Mouse (Mus musculus) intestine, postnatal 0 days (tissue): ENCODE measurements at regions not wholly inside any gene's neighbourhood (a gene's known extent, or its start where the extent isn't known, plus 50 kb on each side); places are given as distances from the start of the nearest gene placed in this dataset.

Experiments
- ATAC-seq: fragments of 200-750 bp; cut with Nextera tagmentation; 2 replicates; pipeline ENCODE4 v1.8.0; 2017; ENCODE audit warnings: mild to moderate bottlenecking, moderate TSS enrichment, moderate library complexity
- H3K27ac ChIP-seq: fragments of 300-500 bp; sonication (generic); 2 replicates; pipeline ENCODE4 v1.5.1; 2014; ENCODE audit warnings: mild to moderate bottlenecking, low read depth, low read length, moderate library complexity
- H3K27me3 ChIP-seq: fragments of 300-500 bp; sonication (generic); replicated peaks from 2 replicates; pipeline ENCODE4 v1.6.1; 2014; ENCODE audit warnings: low read length, mixed read lengths; ENCODE audit not compliant: control insufficient read depth, insufficient read depth
- H3K36me3 ChIP-seq: fragments of 300-500 bp; sonication (generic); 2 replicates; pipeline ENCODE4 v1.6.1; 2014; ENCODE audit warnings: mild to moderate bottlenecking, moderate library complexity; ENCODE audit not compliant: control insufficient read depth, insufficient read depth
- H3K4me1 ChIP-seq: fragments of 300-500 bp; sonication (generic); replicated peaks from 2 replicates; pipeline ENCODE4 v1.6.1; 2014; ENCODE audit warnings: antibody characterized with exemption, low read length, mixed read lengths; ENCODE audit not compliant: control insufficient read depth, insufficient read depth
- H3K4me2 ChIP-seq: fragments of 300-500 bp; sonication (generic); replicated peaks from 2 replicates; pipeline ENCODE4 v1.6.1; 2014; ENCODE audit warnings: low read depth, mild to moderate bottlenecking, moderate library complexity
- H3K4me3 ChIP-seq: fragments of 300-500 bp; sonication (generic); 2 replicates; pipeline ENCODE4 v1.5.1; 2014; ENCODE audit warnings: low read depth, low read length
- H3K9ac ChIP-seq: fragments of 300-500 bp; sonication (generic); 2 replicates; pipeline ENCODE4 v1.6.1; 2014; ENCODE audit warnings: mild to moderate bottlenecking, low read depth, low read length
- H3K9me3 ChIP-seq: fragments of 300-500 bp; sonication (generic); 2 replicates; pipeline ENCODE4 v1.6.1; 2016; ENCODE audit warnings: mixed run types; ENCODE audit not compliant: control insufficient read depth
- CTCF ChIP-seq: sonication (generic); IDR thresholded peaks from 2 replicates; pipeline ENCODE4 v1.5.1; 2016; ENCODE audit warnings: low read depth, mild to moderate bottlenecking, control low read depth, antibody characterized with exemption, moderate library complexity
- WGBS: fragments of 180-500 bp; shearing (Covaris S2); extraction: QIAGEN DNeasy Blood & Tissue Kit; methylation state at CpG from one replicate; pipeline ENCODE4 v1.1.7; 2014; 5-methylcytosine and 5-hydroxymethylcytosine counted together

DNA sequence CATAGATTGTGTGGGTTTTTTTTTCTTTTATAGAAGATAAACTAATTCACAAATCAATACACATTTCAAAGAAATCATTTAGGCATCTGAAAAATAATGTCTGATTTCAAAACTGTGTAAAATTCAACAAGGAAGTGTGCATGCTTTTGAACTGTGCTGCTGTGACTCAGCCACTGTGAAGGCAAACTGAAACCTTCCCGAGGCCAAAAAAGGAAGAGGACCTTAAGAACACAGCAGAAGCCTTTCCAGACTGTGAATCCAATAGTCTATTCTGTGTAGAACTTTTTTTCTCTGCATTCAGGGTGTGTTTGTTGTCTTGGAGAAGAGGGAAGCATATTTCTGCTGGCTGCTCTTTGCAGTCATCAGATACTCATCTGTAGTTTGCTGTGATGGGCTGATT lies 347.7 kb downstream of the Cdk5rap2 start:
- ATAC-seq: no peak
- TF ChIP-seq CTCF: no peak
- Histone ChIP-seq H3K9ac (no peak overlapping the region), H3K36me3 (no peaks in the 10 kb centered on the region), H3K27ac (no peak overlapping the region), H3K4me1 (no peaks in the 10 kb centered on the region), H3K4me3 (no peak overlapping the region), H3K4me2 (no peak overlapping the region), H3K27me3 (no peaks in the 10 kb centered on the region), H3K9me3 (no peaks in the 10 kb centered on the region)
- WGBS: 58% methylated on average over 1 of the region's 1 CpGs

DNA sequence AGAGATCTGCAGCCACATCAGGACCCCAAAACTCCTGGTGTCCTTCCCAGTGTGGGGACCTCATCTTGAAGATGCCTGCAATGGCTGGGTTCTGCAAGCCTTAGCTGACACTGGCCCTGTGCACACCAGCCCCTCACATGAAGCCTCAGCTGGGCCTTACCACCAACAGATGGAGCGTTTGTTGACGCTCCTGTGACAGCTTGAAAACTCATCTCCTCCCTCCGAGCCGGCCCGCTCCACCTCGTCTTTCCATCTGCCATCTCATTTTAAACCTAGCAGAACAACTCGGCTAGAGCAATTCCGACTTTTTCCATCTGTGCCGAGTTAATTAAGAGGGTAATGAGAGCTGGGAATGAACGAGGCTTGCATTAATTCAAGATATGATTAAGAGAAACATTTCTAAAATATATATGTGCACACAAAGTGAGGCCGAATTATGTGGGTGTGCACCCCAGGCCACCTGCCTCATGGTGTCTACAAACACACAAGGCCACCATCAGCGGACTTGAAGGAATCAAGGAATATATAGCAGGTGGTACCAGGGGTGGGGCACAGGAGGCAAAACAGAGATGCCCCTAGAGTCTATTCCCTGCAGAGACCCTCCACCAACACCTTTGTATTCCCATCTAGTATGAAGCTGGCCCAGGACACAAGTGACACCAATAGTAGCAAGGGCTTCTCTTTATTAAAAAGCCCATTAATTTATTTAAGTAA lies 351.3 kb downstream of the Cdk5rap2 start:
- Histone ChIP-seq H3K36me3 (no peaks in the 10 kb centered on the region), H3K4me2 (no peak overlapping the region), H3K4me1 (no peaks in the 10 kb centered on the region), H3K9ac (no peak overlapping the region), H3K9me3 (no peaks in the 10 kb centered on the region), H3K27me3 (no peaks in the 10 kb centered on the region), H3K4me3 (no peak overlapping the region), H3K27ac (no peak overlapping the region)
- ATAC-seq: no peak
- no peak for TF ChIP-seq CTCF
- 79% methylated on average over 12 of the region's 12 CpGs for WGBS

DNA sequence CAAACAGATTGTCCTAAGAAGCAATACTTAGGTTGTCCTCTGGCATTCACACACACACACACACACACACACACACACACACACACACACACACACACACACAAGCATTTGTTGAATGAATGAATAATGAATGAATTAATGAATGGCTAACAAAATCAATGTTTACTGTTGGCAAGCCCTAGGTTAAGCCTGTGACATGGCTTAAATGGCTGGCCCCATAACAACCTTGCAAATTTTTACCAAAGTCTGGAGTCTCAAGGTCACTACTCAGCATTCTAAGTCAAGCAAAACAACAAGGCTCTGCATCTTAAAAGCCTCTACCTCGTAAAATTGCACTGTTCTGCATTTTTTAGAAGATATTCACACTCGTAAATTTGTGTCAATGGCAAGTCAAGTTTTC lies 357.1 kb downstream of the Cdk5rap2 start:
- no peak overlapping the region for H3K9ac ChIP-seq
- H3K4me3 ChIP-seq: no peak overlapping the region
- no peak overlapping the region for H3K27ac ChIP-seq
- TF ChIP-seq CTCF: no peak
- WGBS: 68% methylated on average over 2 of the region's 2 CpGs
- H3K4me2 ChIP-seq: no peak overlapping the region
- H3K4me1 ChIP-seq: no peaks in the 10 kb centered on the region
- ATAC-seq: no peak
- H3K9me3 ChIP-seq: no peaks in the 10 kb centered on the region
- no peaks in the 10 kb centered on the region for H3K36me3 ChIP-seq
- no peaks in the 10 kb centered on the region for H3K27me3 ChIP-seq

DNA sequence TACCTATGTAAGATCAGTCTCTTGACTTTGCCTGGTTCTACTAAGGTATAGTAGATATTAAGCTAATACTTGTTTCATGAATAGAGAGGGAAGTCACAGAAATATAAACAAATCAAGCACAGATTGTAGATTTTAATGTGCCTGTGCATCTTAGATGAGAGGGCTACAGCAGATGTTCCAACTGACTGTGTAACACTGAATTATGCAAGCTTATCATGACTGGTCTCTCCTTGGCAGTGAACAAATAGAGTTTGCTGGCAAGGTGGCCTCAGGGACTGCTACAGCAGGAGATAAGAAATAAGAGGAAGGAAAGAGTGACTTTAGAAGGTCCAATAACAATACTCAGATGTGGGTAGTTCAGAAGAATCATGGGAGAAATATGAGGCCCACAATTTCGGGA lies 372.0 kb downstream of the Cdk5rap2 start:
- WGBS: 46% methylated on average over 1 of the region's 1 CpGs

DNA sequence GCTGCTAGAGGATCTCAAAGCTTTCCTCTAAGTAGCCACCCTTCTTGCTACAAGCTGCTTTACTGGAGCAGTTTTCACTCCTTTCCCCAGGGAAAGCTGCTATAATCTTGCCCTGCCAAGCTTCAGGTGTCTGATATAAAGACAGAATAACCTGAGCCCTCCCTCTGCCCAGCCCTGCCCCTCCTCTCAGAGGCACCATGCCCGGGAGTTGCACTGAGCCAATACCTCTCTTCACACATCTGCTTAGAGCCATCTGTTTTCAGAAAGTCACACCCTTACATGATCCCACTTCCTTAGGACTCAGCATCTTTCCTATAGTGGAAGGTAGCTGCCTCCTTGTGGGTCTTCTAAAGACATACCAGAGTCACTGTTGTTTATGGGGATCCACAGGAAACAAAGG lies 374.3 kb downstream of the Cdk5rap2 start:
- no peak overlapping the region for H3K27ac ChIP-seq

More for the DNA sequence above, 372.0 kb downstream of the Cdk5rap2 start:
- Histone ChIP-seq H3K9ac (no peak overlapping the region), H3K36me3 (no peaks in the 10 kb centered on the region), H3K4me2 (no peak overlapping the region), H3K4me1 (no peaks in the 10 kb centered on the region), H3K27ac (no peak overlapping the region), H3K9me3 (no peaks in the 10 kb centered on the region), H3K27me3 (no peaks in the 10 kb centered on the region), H3K4me3 (no peak overlapping the region)
- no peak for TF ChIP-seq CTCF
- ATAC-seq: no peak

DNA sequence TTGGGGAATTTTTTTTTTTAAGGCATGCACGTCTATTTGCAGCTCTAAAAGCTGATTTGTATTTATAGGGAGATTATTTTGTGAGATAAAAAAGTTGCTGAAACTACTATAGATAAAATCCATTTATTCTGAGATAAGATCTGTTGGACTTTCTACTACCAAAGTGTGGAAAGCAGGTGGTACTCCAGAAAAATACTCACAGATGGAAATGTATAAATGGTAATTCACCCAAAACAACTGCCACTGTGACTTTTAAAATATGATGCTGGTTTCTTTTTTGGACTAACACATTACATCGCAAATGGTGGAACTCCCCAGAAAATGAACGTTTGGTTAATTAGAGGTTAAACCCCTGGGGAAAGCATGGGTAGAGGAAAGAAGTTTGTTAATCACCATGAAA lies 377.7 kb downstream of the Cdk5rap2 start:
- Histone ChIP-seq H3K27ac (no peak overlapping the region), H3K9ac (no peak overlapping the region), H3K9me3 (no peaks in the 10 kb centered on the region), H3K4me3 (no peak overlapping the region), H3K4me1 (no peaks in the 10 kb centered on the region), H3K27me3 (no peaks in the 10 kb centered on the region), H3K4me2 (no peak overlapping the region), H3K36me3 (no peaks in the 10 kb centered on the region)
- WGBS: 80% methylated on average over 3 of the region's 3 CpGs
- ATAC-seq: no peak
- TF ChIP-seq CTCF: no peak

More for the DNA sequence above, 374.3 kb downstream of the Cdk5rap2 start:
- H3K4me2 ChIP-seq: no peak overlapping the region
- no peaks in the 10 kb centered on the region for H3K36me3 ChIP-seq
- 56% methylated on average over 1 of the region's 1 CpGs for WGBS
- TF ChIP-seq CTCF: no peak
- H3K4me3 ChIP-seq: no peak overlapping the region
- H3K27me3 ChIP-seq: no peaks in the 10 kb centered on the region
- ATAC-seq: no peak
- H3K4me1 ChIP-seq: no peaks in the 10 kb centered on the region
- H3K9me3 ChIP-seq: no peaks in the 10 kb centered on the region
- no peak overlapping the region for H3K9ac ChIP-seq
